Mouse (Mus musculus): ENCODE data around the gene Eftud2.
A peak's percentile ranks its signal among the peaks of the same experiment; 100 is the strongest.

The Eftud2 gene

DNA sequence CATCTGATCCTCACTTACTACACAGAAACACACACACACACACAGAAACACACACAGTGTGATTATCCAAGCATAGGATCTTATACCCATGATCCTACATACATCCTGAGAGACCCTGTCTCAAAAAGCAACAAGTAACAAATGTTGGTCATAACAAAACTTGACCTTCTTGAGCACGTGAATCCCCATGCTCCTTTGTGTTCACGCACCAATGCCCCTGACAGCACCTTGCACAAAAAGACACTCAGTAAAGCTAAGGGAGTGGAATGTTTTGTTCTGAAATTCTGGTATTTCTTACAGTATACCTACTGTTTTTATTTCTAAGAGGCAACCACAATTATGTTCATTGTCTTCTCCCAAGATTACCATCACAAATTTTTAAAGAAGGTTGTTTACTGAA, 1.2 kb downstream of the Eftud2 start:
- DNase-seq (ENCODE audit: low spot score): no peak

DNA sequence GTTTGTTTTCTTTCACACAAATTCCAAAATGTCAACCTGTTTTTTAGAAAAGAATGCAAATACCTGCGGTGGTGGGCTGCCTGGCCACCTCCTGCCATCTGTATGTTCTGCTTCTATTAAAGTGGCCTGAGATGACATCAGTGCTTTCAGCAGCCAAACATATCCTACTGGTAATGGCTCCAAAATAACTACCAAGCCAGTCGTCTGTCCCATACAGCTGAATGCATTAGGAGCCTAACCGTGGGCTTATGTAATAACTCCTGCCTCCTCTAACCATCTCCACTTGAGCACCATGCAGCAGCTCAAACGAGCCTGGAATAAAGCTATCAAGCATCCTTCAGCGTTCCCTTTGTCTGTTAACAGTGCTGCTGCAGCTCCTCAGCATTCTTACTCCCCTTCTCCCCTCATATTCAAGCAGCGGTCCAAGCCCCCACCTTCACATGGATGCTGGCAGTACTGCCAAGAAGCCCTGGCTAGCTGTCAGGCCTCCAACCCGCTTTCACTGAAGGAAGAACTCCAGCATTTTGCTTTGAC, 5.9 kb downstream of the Eftud2 start:
- peak; percentile 68 for DNase-seq (ENCODE audit: low spot score)

GRCm38 (mm10) chr11:102864272-102864671, 16.5 kb downstream of the Eftud2 start:
- DNase-seq (ENCODE audit: low spot score): peak; percentile 77

DNA sequence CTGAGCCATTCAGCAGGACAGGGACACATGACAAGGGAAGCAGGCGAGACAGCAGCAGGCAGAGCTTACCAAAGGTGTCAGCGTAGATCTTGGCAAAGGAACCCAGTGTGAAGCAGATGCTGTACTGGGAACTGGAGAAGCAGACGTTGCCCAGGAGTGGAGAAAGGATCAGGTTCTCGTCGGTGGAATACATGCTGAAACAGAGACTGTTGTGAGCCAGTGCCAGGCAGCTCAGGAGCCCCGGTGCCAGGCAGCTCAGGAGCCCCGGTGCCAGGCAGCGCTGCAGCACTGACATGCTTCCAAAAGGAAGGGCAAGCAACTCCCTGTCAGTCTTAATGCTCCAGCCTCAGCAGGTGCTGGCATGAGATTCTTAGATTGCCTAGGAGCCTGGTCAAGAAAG, 20.9 kb downstream of the Eftud2 start:
- peak; percentile 31 for DNase-seq (ENCODE audit: low spot score)

- DNase-seq (ENCODE audit: low spot score): no peak
These were observed 21.8 kb downstream of the Eftud2 start for GRCm38 (mm10) chr11:102858951-102859350.

- DNase-seq (ENCODE audit: low spot score): no peak
These were observed 24.8 kb downstream of the Eftud2 start for GRCm38 (mm10) chr11:102855941-102856340.

DNA sequence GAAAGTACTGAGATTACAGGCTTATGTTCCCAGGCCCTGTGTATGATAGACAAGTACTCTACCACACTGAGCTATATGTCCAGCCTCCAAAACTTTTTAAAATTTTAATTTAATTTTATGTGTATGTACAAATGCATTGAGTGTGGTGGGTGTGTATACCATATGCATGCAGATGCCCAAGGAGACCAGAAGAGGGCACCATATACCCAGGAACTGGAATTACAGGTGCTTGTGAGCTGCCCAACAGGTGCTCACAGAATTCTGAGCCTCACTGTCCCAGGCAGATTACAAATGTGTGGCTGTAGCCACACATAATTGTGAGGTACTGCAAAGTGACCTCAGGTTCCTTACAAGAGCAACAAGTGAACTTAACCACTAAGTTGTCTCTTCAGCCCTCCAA, 27.0 kb downstream of the Eftud2 start:
- no peak for DNase-seq (ENCODE audit: low spot score)

DNA sequence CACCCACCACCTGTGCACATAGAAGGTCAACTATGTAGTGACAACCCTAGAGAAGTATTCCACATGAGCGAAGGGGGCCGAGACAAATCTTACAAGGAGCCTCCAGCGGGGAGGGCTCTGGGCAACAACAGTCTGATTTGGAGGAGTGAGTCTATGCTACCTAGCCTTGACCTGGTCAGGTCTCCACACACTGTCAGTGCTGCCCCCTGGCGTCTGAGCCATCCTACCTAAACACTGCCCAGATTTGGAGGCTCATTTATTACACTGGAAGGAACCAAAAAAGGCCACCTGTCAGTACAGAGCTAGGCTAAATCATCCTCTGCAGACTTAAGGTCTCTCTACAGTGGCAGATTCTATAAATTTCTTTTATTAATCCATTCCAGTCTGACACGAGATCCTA, 28.9 kb downstream of the Eftud2 start:
- peak; percentile 46 for DNase-seq (ENCODE audit: low spot score)

DNA sequence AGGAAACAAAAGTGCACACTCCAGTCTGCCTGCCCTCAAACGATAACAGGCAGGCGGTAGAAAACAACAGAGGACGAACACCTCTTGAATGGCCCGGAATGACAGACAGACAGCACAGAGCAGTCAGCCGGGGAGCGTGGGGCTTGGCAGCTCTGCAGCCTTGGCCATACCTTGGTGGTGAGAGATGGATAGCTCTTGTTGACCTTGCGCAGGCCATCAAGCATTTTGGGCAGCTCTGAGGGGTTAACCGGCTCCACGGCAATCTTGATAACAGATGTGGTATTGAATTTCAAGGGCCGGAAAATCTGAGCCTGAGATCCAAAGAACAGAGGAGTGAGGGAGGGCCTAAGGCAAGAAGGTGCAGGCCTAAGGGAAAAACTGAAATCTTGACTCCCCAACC, 34.9 kb downstream of the Eftud2 start:
- no peak for DNase-seq (ENCODE audit: low spot score)

DNA sequence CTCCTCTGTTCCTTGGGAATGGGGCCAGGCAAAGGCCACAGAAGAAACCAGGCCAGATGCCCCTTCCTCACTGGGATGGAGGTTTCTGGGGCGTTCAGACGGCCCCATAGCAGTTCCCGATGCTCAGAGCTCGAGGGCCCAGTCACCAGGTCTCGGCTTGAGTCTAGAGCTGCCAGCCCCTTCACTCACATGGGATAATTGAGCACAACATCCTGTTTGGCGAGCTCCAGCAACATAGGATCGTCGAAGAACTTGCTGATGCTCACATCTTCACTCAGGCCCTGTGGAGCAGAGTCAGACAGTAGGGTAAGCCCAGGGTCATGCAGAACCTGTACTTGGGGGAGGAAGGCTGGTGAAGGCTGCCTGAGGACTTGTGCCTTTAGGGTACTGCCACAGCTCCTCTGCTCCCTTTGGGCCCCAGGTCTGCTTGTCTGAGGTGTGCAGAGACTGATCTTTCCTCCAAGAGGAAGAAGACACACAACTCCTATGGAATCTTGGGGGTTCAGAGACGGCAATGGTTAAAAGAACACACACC, 42.1 kb downstream of the Eftud2 start:
- no peak for DNase-seq (ENCODE audit: low spot score)

GRCm38 (mm10) chr11:102838126-102838525, 42.7 kb downstream of the Eftud2 start:
- DNase-seq (ENCODE audit: low spot score): no peak

DNA sequence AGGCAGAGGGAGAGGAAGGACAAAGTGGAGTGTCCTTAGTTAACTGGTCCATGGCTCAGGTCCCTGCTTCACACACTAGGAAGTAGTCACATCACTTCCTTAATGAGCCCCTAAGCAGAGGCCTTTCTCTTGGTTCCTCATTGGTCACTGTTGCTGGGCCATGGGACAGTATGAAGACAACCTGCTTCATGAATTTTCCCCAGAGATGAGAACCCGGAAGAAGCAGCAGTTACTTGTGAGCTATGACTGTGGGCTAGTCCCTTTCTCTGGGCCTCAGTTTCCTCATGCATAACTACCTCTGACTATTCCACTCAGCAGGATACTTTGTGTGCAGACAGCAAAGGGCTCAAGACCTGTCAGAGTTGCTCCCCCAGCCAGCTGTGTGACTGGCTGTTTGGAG, 43.4 kb downstream of the Eftud2 start:
- no peak for DNase-seq (ENCODE audit: low spot score)

DNA sequence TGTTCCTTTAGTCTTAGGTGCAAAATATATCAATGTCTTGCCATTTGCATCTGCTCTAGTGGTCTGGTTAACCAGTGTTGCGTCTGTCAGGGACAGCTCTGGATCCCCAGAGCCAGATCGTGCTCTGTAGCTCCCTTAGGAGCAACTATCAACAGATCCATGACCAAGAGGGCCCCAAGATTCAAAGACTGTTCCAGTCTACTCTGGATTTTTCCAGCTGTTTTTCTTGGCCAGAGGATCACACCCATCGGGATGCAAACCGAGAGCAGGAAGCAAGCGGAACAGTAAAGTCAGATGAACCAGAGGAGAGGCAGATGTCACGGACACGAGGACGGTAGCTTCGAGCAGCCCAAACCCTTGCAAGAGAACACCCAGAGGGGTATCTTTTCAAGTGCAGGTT, 44.6 kb downstream of the Eftud2 start:
- no peak for DNase-seq (ENCODE audit: low spot score)

GRCm38 (mm10) chr11:102835549-102835948, 45.2 kb downstream of the Eftud2 start, which contains the start of gene Higd1b:
Higd1b (plus strand) TSS chr11:102835849.
- DNase-seq (ENCODE audit: low spot score): no peak

- DNase-seq (ENCODE audit: low spot score): no peak
These were observed 46.6 kb downstream of the Eftud2 start for GRCm38 (mm10) chr11:102834219-102834618.

DNA sequence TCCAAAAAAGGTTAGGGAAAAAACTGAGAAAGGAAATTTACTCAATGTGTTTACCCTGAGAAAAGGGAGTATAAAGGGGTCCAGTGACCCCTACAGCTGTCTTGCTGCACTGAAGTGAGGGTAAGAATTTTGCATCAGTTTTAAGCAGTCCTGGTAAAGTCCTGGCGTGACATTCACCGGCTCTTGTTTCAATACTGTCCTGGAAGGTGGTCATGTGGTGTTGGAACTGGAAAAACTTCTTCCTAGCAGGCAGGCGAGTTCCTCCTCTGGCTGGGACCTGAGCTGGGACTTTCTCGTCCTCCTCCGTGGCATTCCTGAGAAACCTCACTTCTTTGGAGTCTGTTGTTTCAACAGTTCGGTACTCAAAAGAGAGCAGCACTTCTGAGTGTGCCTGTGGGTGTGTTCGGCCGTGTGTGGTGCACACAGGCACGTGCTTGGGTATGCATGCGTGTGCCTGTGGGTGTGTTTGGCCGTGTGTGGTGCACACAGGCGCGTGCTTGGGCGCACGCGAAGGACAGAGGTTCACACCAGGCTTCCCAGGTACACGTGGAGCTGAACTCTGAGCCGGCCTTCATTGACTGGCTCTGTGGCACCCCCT, 48.0 kb downstream of the Eftud2 start:
- DNase-seq (ENCODE audit: low spot score): no peak

DNA sequence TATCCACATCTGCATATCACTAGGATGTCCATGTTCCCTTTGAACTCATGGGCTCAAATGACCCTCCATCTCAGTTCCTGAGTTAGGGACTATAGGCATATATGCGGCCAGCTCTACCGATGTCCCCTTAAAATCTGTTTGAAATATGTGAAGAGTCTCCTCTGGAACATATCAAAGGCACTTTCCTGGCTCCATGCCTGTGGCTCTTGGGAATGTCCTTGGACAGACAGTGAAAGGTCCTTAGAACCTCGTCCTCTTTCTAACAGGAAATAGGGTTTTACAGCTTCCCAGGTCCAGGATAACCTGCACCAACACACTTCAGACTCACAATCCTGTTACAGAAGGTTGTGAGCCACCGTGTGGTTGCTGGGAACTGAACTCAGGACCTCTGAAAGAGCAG, 50.5 kb downstream of the Eftud2 start:
- no peak for DNase-seq (ENCODE audit: low spot score)

- DNase-seq (ENCODE audit: low spot score): no peak
These were observed 53.7 kb downstream of the Eftud2 start for GRCm38 (mm10) chr11:102827097-102827496.

- no peak for DNase-seq (ENCODE audit: low spot score)
These were observed 54.3 kb downstream of the Eftud2 start for GRCm38 (mm10) chr11:102826476-102826875.

GRCm38 (mm10) chr11:102821231-102821630, 59.6 kb downstream of the Eftud2 start:
- DNase-seq (ENCODE audit: low spot score): no peak

DNA sequence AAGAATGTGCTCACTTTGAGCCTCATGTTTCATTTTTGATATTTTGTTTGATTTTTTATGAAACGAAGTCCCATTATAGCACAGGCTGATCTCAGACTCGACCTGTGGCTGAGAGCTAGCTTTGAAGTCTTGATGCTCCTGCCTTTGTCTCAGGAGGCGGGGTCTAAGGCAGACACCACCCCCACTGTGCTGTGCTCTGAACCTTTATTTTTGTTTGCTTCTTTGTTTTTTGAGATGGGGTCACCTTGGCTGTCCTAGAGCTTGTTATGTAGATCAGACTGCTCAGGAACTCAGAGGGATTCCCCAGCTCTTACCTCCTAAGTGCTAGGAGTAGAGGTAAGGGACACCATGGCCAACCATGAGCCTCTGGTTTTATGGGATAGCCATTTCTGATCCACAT, 60.4 kb downstream of the Eftud2 start:
- DNase-seq (ENCODE audit: low spot score): no peak

GRCm38 (mm10) chr11:102819783-102820385, 60.9 kb downstream of the Eftud2 start:
- no peak for DNase-seq (ENCODE audit: low spot score)

- peak; percentile 13 for DNase-seq (ENCODE audit: low spot score)
These were observed 61.6 kb downstream of the Eftud2 start, which contains the start of gene Gjc1 for GRCm38 (mm10) chr11:102819021-102819782. Gjc1 (minus strand) TSS chr11:102819700.

Data from layer of hippocampus, adult 11-12 months (tissue).